Mouse (Mus musculus) liver, adult 2 months (tissue): Measurements from ENCODE around the gene Pdia3. TPM values are rescaled to one million over a fixed set of nuclear protein-coding genes. Genes with fewer than 3 reads are reported as not detected.
A peak's percentile ranks its signal among the peaks of the same experiment; 100 is the strongest.

Experiments used
- DNase-seq: peaks from one replicate; pipeline ENCODE4 v3.0.0-alpha.2; 2011; ENCODE audit warnings: low read depth, low spot score; ENCODE audit errors: extremely low read depth
- H3K27ac ChIP-seq: fragments of 200-500 bp; replicated peaks from 2 replicates; pipeline ENCODE4 v1.5.1; 2012; ENCODE audit warnings: low read depth, mild to moderate bottlenecking, control low read depth, inconsistent platforms, low read length; ENCODE audit not compliant: insufficient read depth
- H3K27me3 ChIP-seq: fragments of 200-500 bp; 2 replicates; pipeline ENCODE4 v1.6.1; 2012; ENCODE audit warnings: mild to moderate bottlenecking, moderate library complexity, low read length, inconsistent platforms; ENCODE audit not compliant: control insufficient read depth, insufficient read depth
- H3K36me3 ChIP-seq: fragments of 200-500 bp; 2 replicates; pipeline ENCODE4 v1.6.1; 2012; ENCODE audit warnings: low read length, inconsistent platforms; ENCODE audit not compliant: control insufficient read depth, insufficient read depth
- H3K4me1 ChIP-seq: fragments of 200-500 bp; 2 replicates; pipeline ENCODE4 v1.6.1; 2011; ENCODE audit warnings: low read length; ENCODE audit not compliant: control insufficient read depth, insufficient read depth
- H3K4me3 ChIP-seq: fragments of 200-500 bp; 2 replicates; pipeline ENCODE4 v1.5.1; 2011; ENCODE audit warnings: low read depth, mild to moderate bottlenecking, control low read depth, low read length, moderate library complexity; ENCODE audit not compliant: insufficient read depth
- H3K79me2 ChIP-seq: fragments of 200-500 bp; 2 replicates; pipeline ENCODE4 v1.6.1; 2012; ENCODE audit warnings: inconsistent platforms, mild to moderate bottlenecking, low read length, moderate library complexity; ENCODE audit not compliant: control insufficient read depth, insufficient read depth
- H3K9ac ChIP-seq: fragments of 200-500 bp; 2 replicates; pipeline ENCODE4 v1.6.1; 2012; ENCODE audit warnings: low read depth, mild to moderate bottlenecking, control low read depth, inconsistent platforms, low read length
- CTCF ChIP-seq: fragments of 200-500 bp; IDR thresholded peaks from 2 replicates; pipeline ENCODE4 v1.5.1; 2011; ENCODE audit warnings: low read depth, low read length, control low read depth
- POLR2A ChIP-seq: fragments of 200-500 bp; IDR thresholded peaks from 2 replicates; pipeline ENCODE4 v1.6.1; 2011; ENCODE audit warnings: low read length, control low read depth; ENCODE audit not compliant: insufficient read depth; ENCODE audit errors: extremely low read depth
- WGBS: fragments of 180-500 bp; shearing (Covaris S2); methylation state at CpG from one replicate; pipeline ENCODE4 v1.1.7; 2018; 5-methylcytosine and 5-hydroxymethylcytosine counted together
- polyA plus RNA-seq: library from polyadenylated mRNA; depleted of rRNA; stranded (reverse); fragments of >200 nt; gene quantifications from 2 replicates; pipeline ENCODE4 v1.2.3, GENCODE M21; 2012
- total RNA-seq: library from RNA; depleted of rRNA; stranded (reverse); fragments of >200 nt; gene quantifications from 2 replicates; pipeline ENCODE4 v1.2.3, GENCODE M21; 2014

Gene Pdia3
- total and polyA plus RNA-seq, 2 experiments: 193 to 412 TPM

GRCm38 (mm10) chr2:121449545-121450011, 36.0 kb downstream of the Pdia3 start:
- Histone ChIP-seq H3K4me1 (peaks cover 10% of the 10 kb centered on the region), H3K36me3 (peaks cover 19% of the 10 kb centered on the region), H3K27me3 (no peaks in the 10 kb centered on the region), H3K9ac (peak overlapping the region; percentile 98), H3K4me3 (peak overlapping the region; percentile 84), H3K27ac (peak overlapping the region; percentile 80), H3K79me2 (peaks cover 9% of the 10 kb centered on the region; the same call in 1 of the 2 replicates)
- DNase-seq: no peak
- TF ChIP-seq CTCF: no peak
- no peak for TF ChIP-seq POLR2A
- under 1% methylated on average over 54 of the region's 54 CpGs for WGBS

GRCm38 (mm10) chr2:121450093-121450492, 36.5 kb downstream of the Pdia3 start:
- peaks cover 9% of the 10 kb centered on the region; the same call in 1 of the 2 replicates for H3K79me2 ChIP-seq
- WGBS: 0% methylated on average over 7 of the region's 7 CpGs
- peaks cover 19% of the 10 kb centered on the region for H3K36me3 ChIP-seq
- no peaks in the 10 kb centered on the region for H3K27me3 ChIP-seq
- H3K9ac ChIP-seq: peak overlapping the region; percentile 98
- peaks cover 10% of the 10 kb centered on the region for H3K4me1 ChIP-seq
- no peak for TF ChIP-seq CTCF
- peak overlapping the region; percentile 80 for H3K27ac ChIP-seq
- DNase-seq: no peak
- peak overlapping the region; percentile 84 for H3K4me3 ChIP-seq

- TF ChIP-seq POLR2A (no peak), CTCF (no peak)
- peaks cover 10% of the 10 kb centered on the region for H3K4me1 ChIP-seq
- peaks cover 9% of the 10 kb centered on the region; the same call in 1 of the 2 replicates for H3K79me2 ChIP-seq
- DNase-seq: no peak
- no peaks in the 10 kb centered on the region for H3K27me3 ChIP-seq
- peaks cover 19% of the 10 kb centered on the region for H3K36me3 ChIP-seq
- no peak overlapping the region for H3K4me3 ChIP-seq
- WGBS: 67% methylated on average over 4 of the region's 4 CpGs
- no peak overlapping the region for H3K9ac ChIP-seq
- no peak overlapping the region for H3K27ac ChIP-seq
Measured at GRCm38 (mm10) chr2:121452361-121452760, 38.8 kb downstream of the Pdia3 start.

- Histone ChIP-seq H3K4me1 (peaks cover 14% of the 10 kb centered on the region), H3K36me3 (peaks cover 19% of the 10 kb centered on the region), H3K9ac (no peak within 1 kb of the TSS), H3K79me2 (peaks cover 9% of the 10 kb centered on the region; the same call in 1 of the 2 replicates), H3K27ac (no peak within 1 kb of the TSS), H3K4me3 (no peak within 1 kb of the TSS), H3K27me3 (no peaks in the 10 kb centered on the region)
- no peak for TF ChIP-seq POLR2A
- no peak for TF ChIP-seq CTCF
- WGBS: 68% methylated on average over 4 of the region's 4 CpGs
- no peak for DNase-seq
Measured at GRCm38 (mm10) chr2:121452990-121453389, 39.4 kb downstream of the Pdia3 start, which contains the start of gene Hypk. Gene Hypk, plus strand, starts transcription at chr2:121453290.

GRCm38 (mm10) chr2:121453917-121454316, 40.3 kb downstream of the Pdia3 start:
- no peak for TF ChIP-seq CTCF
- TF ChIP-seq POLR2A: no peak
- no peak overlapping the region for H3K4me3 ChIP-seq
- H3K79me2 ChIP-seq: peaks cover 9% of the 10 kb centered on the region; the same call in 1 of the 2 replicates
- H3K9ac ChIP-seq: no peak overlapping the region
- no peaks in the 10 kb centered on the region for H3K27me3 ChIP-seq
- no peak overlapping the region for H3K27ac ChIP-seq
- WGBS: 88% methylated on average over 6 of the region's 6 CpGs
- DNase-seq: no peak
- peaks cover 15% of the 10 kb centered on the region for H3K4me1 ChIP-seq
- peaks cover 22% of the 10 kb centered on the region for H3K36me3 ChIP-seq

- Histone ChIP-seq H3K4me1 (peaks cover 11% of the 10 kb centered on the region), H3K27me3 (no peaks in the 10 kb centered on the region), H3K4me3 (no peak overlapping the region), H3K27ac (no peak overlapping the region), H3K36me3 (peaks cover 25% of the 10 kb centered on the region), H3K79me2 (no peaks in the 10 kb centered on the region; the same call in 1 of the 2 replicates), H3K9ac (no peak overlapping the region)
- 80% methylated on average over 5 of the region's 5 CpGs for WGBS
- TF ChIP-seq POLR2A (no peak), CTCF (no peak)
- no peak for DNase-seq
Measured at GRCm38 (mm10) chr2:121455534-121455933, 42.0 kb downstream of the Pdia3 start.
